In the genomic region with DNA sequence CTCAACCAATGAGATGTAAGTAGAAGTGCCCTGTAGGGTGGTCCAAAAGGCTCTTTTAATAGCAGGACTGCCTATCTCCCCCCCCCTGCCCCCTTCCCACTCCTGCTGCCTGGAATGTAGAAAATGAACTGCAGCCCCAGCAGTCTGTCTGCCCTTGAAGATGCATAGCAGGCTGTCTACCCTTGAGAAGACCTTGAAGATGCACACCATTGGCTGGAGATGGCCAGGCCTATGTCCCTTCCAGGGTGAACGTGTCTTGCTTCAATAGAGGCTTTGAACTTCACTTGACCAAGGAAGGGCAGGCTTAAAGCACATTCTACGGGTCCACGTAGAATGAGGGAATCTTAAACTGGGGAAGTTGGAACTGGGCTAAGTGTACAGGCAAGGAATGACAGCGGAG, we compare ENCODE assay signal across 16 mouse cellular contexts.
DNase-seq lines count a peak whose midpoint lies in the region; ATAC-seq and TF ChIP-seq lines count a peak whose summit lies in the region.
"Had no signal": no experiment of that assay in that cellular context is flagged by ENCODE, and none has a peak within 500 bp of the region (broad histone marks: within the 10 kb centered on the region; RNA-seq: fewer than 3 reads in every experiment).

No protein-coding gene starts in this region.

- peak overlapping the region; percentile 48; the same call in 1 of the 2 replicates for H3K27ac ChIP-seq in forebrain, embryonic 10.5 days
- H3K27ac ChIP-seq in forebrain, embryonic 12.5 days = no peak overlapping the region
- H3K27ac ChIP-seq in heart, embryonic 13.5 days (replicated peaks) = peak overlapping the region; percentile 54
- H3K27ac ChIP-seq in ES-Bruce4 (ENCODE audit: insufficient read depth, low read length) = peak overlapping the region; percentile 15; the same call in 1 of the 2 replicates
- H3K27ac ChIP-seq: forebrain, embryonic 13.5 days; hindbrain, embryonic 13.5 days; hindbrain, postnatal 0 days had no signal

- no peak overlapping the region for H3K4me2 ChIP-seq in forebrain, embryonic 12.5 days
- no peak overlapping the region for H3K4me2 ChIP-seq in heart, embryonic 13.5 days
- H3K4me2 ChIP-seq: forebrain, embryonic 13.5 days; hindbrain, embryonic 13.5 days had no signal

- H3K36me3 ChIP-seq in forebrain, embryonic 10.5 days (replicated peaks) = peaks cover 12% of the 10 kb centered on the region
- H3K36me3 ChIP-seq in forebrain, embryonic 12.5 days (replicated peaks) = peaks cover 36% of the 10 kb centered on the region
- H3K36me3 ChIP-seq in heart, embryonic 13.5 days = no peaks in the 10 kb centered on the region
- no peaks in the 10 kb centered on the region for H3K36me3 ChIP-seq in ES-Bruce4 (ENCODE audit: control insufficient read depth, insufficient read depth, low read length, poor library complexity, severe bottlenecking)

- no peak overlapping the region for H3K9ac ChIP-seq in forebrain, embryonic 12.5 days
- H3K9ac ChIP-seq in heart, embryonic 13.5 days = peak overlapping the region; percentile 28; the same call in 1 of the 2 replicates
- no peak overlapping the region for H3K9ac ChIP-seq in ES-Bruce4 (ENCODE audit: low read depth, poor library complexity, severe bottlenecking)
- H3K9ac ChIP-seq: forebrain, embryonic 13.5 days; forebrain, postnatal 0 days; hindbrain, embryonic 13.5 days had no signal

- peaks cover 7% of the 10 kb centered on the region for H3K9me3 ChIP-seq in forebrain, embryonic 10.5 days
- H3K9me3 ChIP-seq in forebrain, embryonic 12.5 days = no peaks in the 10 kb centered on the region
- H3K9me3 ChIP-seq in heart, embryonic 13.5 days = no peaks in the 10 kb centered on the region
- H3K9me3 ChIP-seq in ES-Bruce4 (replicated peaks; ENCODE audit: control insufficient read depth, insufficient read depth, low read length, poor library complexity, severe bottlenecking) = no peaks in the 10 kb centered on the region
- H3K9me3 ChIP-seq: forebrain, embryonic 13.5 days; hindbrain, embryonic 13.5 days had no signal

- intact Hi-C loops in heart, postnatal 25 days (cut with DNase I) = no loop called here

- no peak for TF ChIP-seq CTCF in ES-Bruce4 (IDR thresholded peaks at IDR 0.05; ENCODE audit: low read depth, low read length)

- no peaks in the 10 kb centered on the region for H3K27me3 ChIP-seq in forebrain, embryonic 10.5 days (ENCODE audit: poor library complexity, severe bottlenecking)
- H3K27me3 ChIP-seq in forebrain, embryonic 12.5 days = no peaks in the 10 kb centered on the region; the same call in 1 of the 2 replicates
- no peaks in the 10 kb centered on the region for H3K27me3 ChIP-seq in heart, embryonic 13.5 days (replicated peaks)
- no peaks in the 10 kb centered on the region for H3K27me3 ChIP-seq in ES-Bruce4 (ENCODE audit: control insufficient read depth, insufficient read depth, low read length, poor library complexity, severe bottlenecking)
- H3K27me3 ChIP-seq: forebrain, embryonic 13.5 days; hindbrain, embryonic 13.5 days had no signal

- 90% methylated on average over 4 of the region's 4 CpGs for WGBS in forebrain, embryonic 10.5 days
- 90% methylated on average over 4 of the region's 4 CpGs for WGBS in forebrain, embryonic 12.5 days
- WGBS in heart, embryonic 13.5 days = 67% methylated on average over 4 of the region's 4 CpGs

- no peak overlapping the region for H3K4me3 ChIP-seq in forebrain, embryonic 10.5 days
- no peak overlapping the region for H3K4me3 ChIP-seq in forebrain, embryonic 12.5 days (replicated peaks)
- no peak overlapping the region for H3K4me3 ChIP-seq in heart, embryonic 13.5 days
- H3K4me3 ChIP-seq in ES-Bruce4 (ENCODE audit: low read depth, low read length) = no peak overlapping the region
- H3K4me3 ChIP-seq: erythroblast, embryonic 14.5 days; forebrain, embryonic 13.5 days; hindbrain, embryonic 13.5 days had no signal

- TF ChIP-seq EP300 in ES-Bruce4 (IDR thresholded peaks at IDR 0.05; ENCODE audit: insufficient read depth, low read depth, low read length) = peak; percentile 38; the same call in 1 of the 2 replicates

- peaks cover 18% of the 10 kb centered on the region for H3K4me1 ChIP-seq in forebrain, embryonic 10.5 days
- no peaks in the 10 kb centered on the region for H3K4me1 ChIP-seq in forebrain, embryonic 12.5 days
- peaks cover 44% of the 10 kb centered on the region for H3K4me1 ChIP-seq in heart, embryonic 13.5 days
- peaks cover 2% of the 10 kb centered on the region for H3K4me1 ChIP-seq in ES-Bruce4 (ENCODE audit: control insufficient read depth, insufficient read depth, low read length)
- H3K4me1 ChIP-seq: forebrain, embryonic 13.5 days had no signal

- TF ChIP-seq POLR2A in ES-Bruce4 (IDR thresholded peaks at IDR 0.05; ENCODE audit: insufficient read depth, low read length) = no peak

- DNase-seq in forebrain, embryonic 10.5 days (ENCODE audit: extremely low spot score, low spot score) = no peak
- DNase-seq in heart, postnatal 25 days (ENCODE audit: low spot score) = no peak
- peak; percentile 62 for DNase-seq in ZHBTc4 (ENCODE audit: low read depth, low spot score)
- no peak for DNase-seq in kidney, postnatal 25 days
- DNase-seq: adrenal gland, postnatal 10 days; cerebellum, adult 11-12 months; forebrain, postnatal 0 days; gastrocnemius, postnatal 14 days; kidney, adult 18-20 months had no signal

- no peak for ATAC-seq in forebrain, embryonic 12.5 days (ENCODE audit: low FRiP score)
- no peak for ATAC-seq in heart, embryonic 13.5 days (ENCODE audit: extremely low read depth, insufficient number of reproducible peaks, low FRiP score, low TSS enrichment)
- ATAC-seq: forebrain, embryonic 13.5 days; forebrain, postnatal 0 days; hindbrain, postnatal 0 days had no signal
